Mouse (Mus musculus): Measurements from ENCODE around the gene Ngb.

Gene Ngb

GRCm38 (mm10) chr12:87102165-87102631, at the start of gene Ngb:
TSS of gene Ngb (minus strand) at chr12:87102539.
- no peak for DNase-seq

DNA sequence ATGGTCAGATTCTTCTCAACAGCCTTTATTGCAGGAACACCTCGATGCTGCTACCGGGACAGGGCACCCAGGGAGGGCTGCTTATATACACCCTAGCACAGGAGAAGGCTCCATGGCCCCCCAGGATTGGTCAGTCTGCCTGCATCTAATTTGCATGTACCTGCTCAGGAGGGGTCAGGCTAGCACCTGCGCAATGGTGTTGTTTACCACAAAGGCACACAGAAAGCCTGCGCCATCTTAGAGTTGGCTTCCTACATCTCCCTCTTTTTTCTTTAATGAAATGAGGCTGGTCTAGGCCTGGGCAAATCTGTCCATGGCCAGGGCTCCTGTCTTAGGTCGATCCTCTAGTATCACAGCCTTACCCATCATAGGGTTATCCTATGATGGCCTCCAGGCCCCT, 47.1 kb upstream of the Ngb start:
- no peak for DNase-seq

- DNase-seq = no peak
Observed at GRCm38 (mm10) chr12:87148136-87148535, 45.8 kb upstream of the Ngb start.

- DNase-seq = peak; percentile 81 to 86
Observed at GRCm38 (mm10) chr12:87147395-87148089, 45.2 kb upstream of the Ngb start, which contains the start of gene Pomt2. TSS of gene Pomt2 (minus strand) at chr12:87147968.

DNA sequence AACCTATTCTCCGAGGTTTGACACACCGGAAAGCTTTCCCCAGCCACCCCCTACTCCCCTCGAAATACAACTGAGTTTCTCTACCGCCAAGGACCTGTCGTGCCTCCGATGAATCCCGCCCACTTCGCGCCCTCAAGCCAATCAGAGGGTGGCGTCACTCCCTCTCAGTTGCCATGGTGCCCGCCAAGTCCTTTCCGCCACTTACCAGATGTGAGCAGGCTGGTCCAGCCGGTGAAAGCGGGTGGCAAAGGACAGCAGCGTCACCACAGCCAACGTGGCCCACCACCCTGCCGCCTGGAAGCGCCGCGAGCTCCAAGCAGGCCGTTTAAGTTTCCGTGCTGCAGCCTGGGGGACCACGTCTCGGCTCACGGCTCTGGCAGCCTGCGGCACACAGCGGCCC, 44.6 kb upstream of the Ngb start, which contains the start of gene Gstz1:
Gene Gstz1, plus strand, starts transcription at position 200 of the 400 bp plus-strand sequence.
- DNase-seq = peak; percentile 79 to 86

DNA sequence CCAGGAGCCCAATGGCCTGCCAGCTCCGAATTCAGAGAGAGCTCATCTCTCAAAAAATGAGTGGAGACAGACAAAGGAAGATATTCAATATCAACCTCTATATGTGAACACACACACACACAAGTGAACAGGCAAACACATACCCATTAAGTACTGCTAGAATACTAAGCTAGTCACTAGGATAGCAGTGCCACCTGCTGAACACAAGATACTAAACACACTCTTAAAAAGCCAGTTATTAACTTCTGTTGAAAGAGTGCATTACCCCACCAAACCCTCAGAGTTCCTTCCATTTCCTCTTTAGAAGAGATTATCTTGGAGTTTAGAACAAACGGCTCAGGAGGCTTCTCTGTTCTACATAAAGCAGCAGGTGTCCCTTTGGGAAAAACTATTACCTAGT, 39.8 kb upstream of the Ngb start:
- no peak for DNase-seq

GRCm38 (mm10) chr12:87138768-87139167, 36.4 kb upstream of the Ngb start:
- no peak for DNase-seq

DNA sequence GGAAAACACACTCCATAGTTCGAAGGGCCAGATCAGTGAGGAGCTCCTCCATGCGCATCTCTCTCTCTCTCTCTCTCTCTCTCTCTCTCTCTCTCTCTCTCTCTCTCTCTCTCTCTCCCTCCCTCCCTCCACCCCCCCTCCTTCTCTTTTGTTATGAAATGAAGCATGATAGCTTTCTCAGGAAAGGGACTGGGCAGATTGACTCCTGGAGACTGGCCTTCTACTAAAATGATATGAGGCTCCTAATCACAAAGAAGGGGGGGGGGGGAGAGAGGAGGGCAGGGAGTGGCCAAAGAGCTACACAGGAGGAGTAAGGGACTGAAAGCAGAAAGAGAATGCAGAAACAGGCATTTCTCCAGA, 36.0 kb upstream of the Ngb start:
- no peak for DNase-seq

DNA sequence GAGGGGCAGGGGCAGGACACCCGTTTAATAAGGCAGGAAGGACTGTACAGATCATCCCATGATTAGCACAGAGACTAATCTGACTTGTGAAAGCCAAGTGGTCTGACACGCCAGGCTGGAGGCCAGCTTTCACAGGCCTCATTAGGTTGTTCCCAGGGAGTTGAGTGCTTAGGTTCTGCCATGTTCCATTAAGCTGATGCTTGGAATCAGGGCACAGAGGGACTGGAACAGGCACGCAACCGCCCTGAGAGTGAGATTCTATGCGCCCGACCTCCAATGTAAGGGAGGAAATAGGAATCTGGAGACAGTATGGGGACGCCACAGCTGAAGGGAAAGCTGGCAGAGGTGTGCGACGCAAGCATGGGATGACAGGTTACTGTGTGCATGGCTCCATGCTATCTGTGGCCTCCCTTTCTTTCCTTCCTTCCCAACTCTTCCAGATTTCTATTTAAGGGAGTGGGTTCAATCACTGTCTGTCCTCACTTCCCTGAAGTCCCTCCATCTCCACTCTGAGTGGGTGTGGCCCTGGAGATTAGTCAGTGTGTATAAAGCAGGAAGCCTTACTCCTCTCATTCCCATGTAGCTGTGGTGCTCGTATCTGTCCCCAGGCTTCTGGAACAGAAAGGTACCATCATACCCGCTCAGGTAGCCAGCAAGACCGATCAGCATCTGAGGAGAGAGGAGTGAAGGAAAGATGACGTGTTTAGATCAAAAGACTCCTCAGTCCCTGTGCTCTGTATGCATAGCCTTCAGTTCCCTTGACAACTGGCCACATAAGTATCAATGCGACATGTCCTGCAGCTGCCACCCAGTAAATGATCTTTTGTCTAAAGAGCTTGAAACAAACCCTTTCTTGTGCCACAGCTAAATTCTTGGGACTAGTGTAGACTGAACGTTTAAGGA, 35.4 kb upstream of the Ngb start:
- no peak for DNase-seq

DNA sequence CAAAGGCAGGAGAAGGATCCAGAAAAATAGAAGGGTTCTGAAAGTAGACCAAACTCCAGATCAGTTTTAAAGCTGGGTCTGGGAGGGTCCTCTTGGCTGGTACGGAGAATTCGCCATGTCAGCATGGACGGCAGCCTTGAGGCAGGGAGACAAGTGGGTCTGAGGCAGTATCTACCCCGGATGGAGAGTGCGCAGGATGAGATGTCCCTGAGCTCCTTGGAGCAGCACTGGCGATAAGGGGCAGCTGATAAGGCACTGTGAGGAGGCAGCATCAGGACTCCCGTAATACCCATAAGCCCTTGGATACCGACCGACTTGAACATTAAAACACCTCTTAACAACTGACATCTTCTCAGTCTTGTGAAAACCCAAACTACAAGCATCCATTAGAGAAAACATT, 30.4 kb upstream of the Ngb start:
- DNase-seq = no peak

DNA sequence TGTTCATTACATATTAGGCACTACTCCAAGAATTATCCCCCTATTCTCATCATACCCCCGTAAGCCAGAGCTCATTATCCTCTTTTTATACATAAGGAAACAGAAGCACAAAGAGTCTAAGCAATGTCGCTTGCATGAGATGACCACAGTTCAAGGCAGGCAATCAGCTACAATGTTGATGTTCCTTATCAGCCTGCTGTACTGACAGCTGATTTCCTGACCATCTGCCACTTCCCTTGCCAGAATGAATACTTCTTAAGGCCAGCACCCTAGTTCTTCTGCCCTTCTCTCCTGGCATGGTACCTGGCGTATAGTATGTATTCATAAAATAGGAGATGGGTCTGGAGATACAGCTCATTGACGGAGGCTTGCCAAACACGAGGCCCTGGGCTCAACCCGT, 29.9 kb upstream of the Ngb start:
- no peak for DNase-seq

GRCm38 (mm10) chr12:87131619-87132018, 29.3 kb upstream of the Ngb start:
- peak in 1 of 2 experiments; percentile 36 for DNase-seq

- DNase-seq = no peak
Observed at GRCm38 (mm10) chr12:87131181-87131580, 28.8 kb upstream of the Ngb start.

DNA sequence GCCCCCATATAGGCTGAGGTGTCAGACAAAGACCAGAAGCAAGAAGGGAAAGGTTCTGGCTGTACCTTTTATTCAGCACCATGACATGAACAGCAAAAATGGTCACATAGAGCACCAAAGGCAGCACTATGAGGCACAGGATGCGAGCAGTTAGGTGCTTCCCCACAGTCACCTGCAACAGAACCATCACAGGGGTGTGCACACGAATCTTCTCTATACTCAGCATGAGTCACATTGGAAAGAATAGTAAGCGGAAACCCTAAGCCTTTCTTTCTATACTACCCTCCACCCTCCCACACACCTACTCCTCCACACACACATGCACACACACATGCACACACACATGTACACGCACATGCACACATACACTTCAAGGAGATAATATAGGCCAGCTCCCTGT, 27.9 kb upstream of the Ngb start:
- no peak for DNase-seq

GRCm38 (mm10) chr12:87127256-87127655, 24.9 kb upstream of the Ngb start:
- no peak for DNase-seq

DNA sequence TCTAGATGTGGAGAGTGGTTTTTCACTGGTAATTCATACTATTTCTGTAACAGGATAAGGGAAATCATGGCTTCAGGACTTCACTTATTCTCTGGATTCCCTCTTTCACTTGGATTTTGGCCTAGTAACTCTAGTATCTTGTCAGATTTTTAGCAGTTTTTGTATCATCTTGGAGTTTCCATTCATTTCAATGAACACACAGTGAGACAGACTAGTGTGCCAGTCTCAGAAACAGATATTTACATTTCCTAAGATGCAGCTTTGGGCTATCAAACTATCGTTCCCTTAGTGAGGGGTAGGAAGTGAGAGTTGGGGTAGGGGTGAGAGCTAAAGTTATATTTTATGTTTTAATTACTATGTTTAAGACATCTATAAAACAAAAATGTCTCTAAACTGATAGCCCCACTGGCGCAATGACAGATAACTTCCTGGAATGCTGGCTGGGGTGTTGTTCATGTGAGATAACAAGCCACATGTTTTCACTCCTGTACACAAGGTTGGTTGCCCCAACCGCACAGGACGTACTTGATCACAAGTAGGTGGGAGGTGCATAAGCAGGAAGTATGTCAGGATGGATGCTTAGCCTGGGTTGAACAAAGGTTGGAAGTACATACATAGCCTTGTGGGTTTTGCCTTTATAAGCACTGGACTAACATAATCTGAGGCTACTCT, 19.7 kb upstream of the Ngb start:
- no peak for DNase-seq

- no peak for DNase-seq
Observed at GRCm38 (mm10) chr12:87107357-87107977, 5.1 kb upstream of the Ngb start.

DNA sequence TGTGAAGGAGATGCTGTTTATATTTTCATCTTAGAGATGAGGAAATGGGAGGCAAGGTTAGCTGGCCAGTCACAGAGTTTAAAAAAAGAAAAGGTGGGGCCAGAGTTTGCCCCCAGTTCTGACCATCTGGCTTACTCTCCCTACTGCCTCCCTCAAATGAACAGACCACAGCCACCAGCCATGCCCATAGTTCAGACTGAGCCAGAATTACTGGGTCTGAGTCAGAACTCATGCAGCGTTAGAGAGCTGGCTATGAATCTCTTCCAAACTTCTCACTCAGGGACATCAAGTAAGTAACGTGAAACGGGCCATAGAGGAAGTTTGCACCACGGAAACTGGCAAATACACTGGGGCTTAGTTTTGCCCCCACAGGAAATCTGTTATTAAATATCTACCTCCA, 2.5 kb upstream of the Ngb start:
- DNase-seq = no peak

DNA sequence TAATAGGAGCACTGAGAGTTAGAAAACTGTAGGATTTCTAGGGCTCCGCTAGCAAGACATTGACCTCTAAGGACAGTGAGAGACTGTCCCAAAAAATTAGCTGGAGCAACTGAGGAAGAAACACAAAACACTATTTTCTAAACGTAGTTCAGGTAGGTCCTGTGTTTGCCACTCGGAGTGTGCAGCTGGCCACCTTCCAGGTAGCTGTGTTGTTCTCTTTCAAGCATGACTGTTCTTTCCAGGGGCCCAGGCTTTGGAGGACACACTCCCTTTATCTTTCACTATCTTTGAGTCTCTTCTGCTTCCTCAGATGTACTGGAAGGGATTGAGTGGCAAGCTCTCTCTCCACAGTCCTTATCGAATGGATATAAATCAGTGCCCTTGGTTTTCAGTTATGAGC, 1.1 kb upstream of the Ngb start:
- no peak for DNase-seq

GRCm38 (mm10) chr12:87100331-87100730, 2.0 kb downstream of the Ngb start:
- no peak for DNase-seq

GRCm38 (mm10) chr12:87093671-87094070, 8.7 kb downstream of the Ngb start:
- DNase-seq = no peak

DNA sequence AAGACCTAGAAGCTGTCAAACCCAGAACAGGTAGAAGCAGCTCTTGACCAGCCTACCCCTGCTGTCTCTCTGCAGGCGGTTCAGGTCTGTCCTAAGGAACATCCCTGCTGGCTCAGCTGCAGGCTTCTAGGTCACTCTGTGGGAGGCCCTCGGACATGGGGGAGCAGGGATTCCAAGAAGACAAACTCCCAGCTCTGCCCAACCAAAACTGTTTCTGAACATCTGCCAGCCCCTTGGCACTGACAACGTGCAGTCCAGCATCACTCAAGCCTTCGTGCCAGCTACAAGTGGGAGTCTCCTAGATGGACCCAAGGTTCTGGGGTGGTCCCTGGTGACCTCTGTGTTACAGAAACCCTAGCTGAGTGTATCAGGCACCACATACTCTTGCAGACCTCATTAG, 9.1 kb downstream of the Ngb start:
- DNase-seq = no peak

DNA sequence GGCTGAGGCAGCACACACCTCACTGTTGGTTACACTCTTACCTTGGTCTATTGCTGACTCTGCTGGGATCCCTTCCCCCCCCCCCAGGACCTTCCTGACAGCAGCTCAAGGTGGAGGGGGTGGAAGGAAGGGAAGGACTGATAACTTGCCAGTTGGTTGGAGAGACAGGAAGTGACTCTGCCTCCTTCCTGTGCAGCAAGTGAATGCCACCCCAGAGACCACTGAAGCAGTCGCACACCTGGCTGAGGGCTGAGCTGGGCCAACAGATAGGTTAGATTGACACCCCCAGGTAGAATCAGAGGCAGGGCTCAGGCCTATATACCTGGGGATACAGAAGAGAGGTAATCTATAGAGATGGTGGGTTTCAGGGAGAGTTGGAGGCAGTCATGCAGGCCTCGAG, 10.4 kb downstream of the Ngb start:
- no peak for DNase-seq

Data from spleen, adult 18-20 months (tissue).